Mouse (Mus musculus): ENCODE measurements around the gene BC117090.
"Not testable (repeated sequence)": the region's sequence is repeated elsewhere in the genome, so short reads cannot be mapped to it uniquely, and the experiment has no call there.

BC117090 gene

DNA sequence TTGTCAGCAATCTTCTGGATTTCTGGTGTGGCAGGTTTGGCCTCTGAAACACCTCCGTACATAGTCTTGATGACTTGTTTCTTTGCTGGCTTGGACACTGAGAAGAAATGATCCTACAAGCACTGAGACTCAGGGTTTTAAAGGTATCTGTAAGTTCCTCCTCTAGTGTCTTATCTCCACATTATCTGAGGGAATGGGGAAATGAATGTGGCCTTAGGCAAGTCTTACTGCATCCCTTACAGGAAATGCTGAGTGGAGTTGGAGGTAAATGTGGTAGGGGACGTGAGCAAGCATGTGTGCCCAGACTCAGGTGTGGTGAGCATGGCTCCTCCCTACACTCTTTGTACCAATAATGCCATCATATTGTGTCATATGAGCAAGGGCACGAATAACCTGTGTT lies at the start of gene BC117090:
Gene BC117090, minus strand, starts transcription at position 101 of the 400 bp plus-strand sequence.
- in situ Hi-C loops (cut with MboI): no loop called here

- in situ Hi-C loops (cut with MboI): not testable (repeated sequence)
These were observed 33.5 kb upstream of the BC117090 start, which contains the start of gene BC100530 for GRCm38 (mm10) chr16:36367648-36368047. Gene BC100530 (minus strand): TSS chr16:36367748.

DNA sequence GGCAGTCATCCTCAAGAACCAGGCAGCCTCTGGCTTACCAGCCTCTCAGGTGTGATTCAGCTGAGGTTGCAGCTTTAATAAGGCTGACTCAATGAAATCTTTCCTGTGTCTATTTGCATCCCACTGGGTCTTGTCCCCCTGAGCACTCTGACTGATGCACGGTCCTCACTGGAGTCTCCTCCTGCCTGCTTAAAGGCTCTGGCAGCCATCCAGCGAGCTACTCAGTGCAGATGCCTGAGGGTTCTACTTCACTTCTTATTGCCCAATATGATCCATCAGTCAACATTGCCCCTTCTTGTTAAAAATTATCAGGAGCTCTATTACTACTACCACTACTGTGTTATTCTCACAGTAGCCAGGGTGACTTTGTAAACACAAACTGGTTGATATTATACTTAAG lies 3.0 kb upstream of the BC117090 start:
- in situ Hi-C loops (cut with MboI): no loop called here

- in situ Hi-C loops (cut with MboI): no loop called here
These were observed 14.8 kb downstream of the BC117090 start for GRCm38 (mm10) chr16:36319286-36319685.

DNA sequence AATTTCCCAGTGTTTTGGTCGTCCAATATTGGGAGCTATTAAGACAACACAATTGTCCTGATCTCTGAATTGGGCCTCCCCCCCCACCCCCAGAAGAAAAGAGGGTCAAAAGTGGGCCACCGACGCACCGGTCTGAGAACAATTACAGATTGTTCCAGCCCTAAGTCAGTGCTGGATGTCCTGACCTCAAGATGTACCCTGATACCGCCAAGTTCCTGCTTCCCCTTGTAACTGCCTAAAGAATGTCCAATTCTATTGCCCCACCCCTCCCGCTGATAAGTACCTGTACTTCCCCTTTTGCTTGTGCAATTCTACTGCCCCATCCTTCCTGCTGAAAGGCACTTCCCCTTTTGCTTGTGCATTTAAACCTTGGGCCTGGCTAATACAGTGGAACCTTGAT lies 18.0 kb downstream of the BC117090 start:
- in situ Hi-C loops (cut with MboI): not testable (repeated sequence)

- in situ Hi-C loops (cut with MboI): no loop called here
These were observed 26.5 kb downstream of the BC117090 start for GRCm38 (mm10) chr16:36307631-36308030.

- in situ Hi-C loops (cut with MboI): no loop called here
These were observed 45.0 kb downstream of the BC117090 start for GRCm38 (mm10) chr16:36289140-36289539.

DNA sequence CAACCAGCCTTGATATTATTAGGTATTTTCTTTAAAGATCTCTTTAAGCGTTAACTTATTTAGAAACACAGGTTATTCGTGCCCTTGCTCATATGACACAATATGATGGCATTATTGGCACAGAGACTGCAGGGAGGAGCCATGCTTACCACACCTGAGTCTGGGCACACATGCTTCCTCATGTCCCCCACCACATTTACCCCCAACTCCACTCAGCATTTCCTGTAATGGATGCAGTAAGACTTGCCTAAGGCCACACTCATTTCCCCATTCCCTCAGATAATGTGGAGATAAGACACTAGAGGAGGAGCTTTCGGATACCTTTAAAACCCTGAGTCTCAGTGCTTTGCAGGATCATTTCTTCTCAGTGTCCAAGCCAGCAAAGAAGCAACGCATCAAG lies 57.3 kb downstream of the BC117090 start, which contains the start of gene Stfa1:
Gene Stfa1, plus strand, starts transcription at position 156 of the 400 bp plus-strand sequence.
- in situ Hi-C loops (cut with MboI): not testable (repeated sequence)

Data from mature B cell (primary cell).